Mouse (Mus musculus) embryonic fibroblast, embryonic 13.5 days (primary cell): ENCODE data around the gene Abcg5.

Experiments
- CTCF ChIP-seq: IDR thresholded peaks from 2 replicates; pipeline ENCODE4 v1.5.1; 2011; ENCODE audit warnings: mild to moderate bottlenecking, control low read depth, low read length, moderate library complexity, borderline replicate concordance; ENCODE audit not compliant: insufficient read depth
- POLR2A ChIP-seq: IDR thresholded peaks from 2 replicates; pipeline ENCODE4 v1.6.1; 2011; ENCODE audit warnings: low read depth, mild to moderate bottlenecking, control low read depth, low read length, moderate library complexity

GRCm38 (mm10) chr17:84658951-84659350 is 23.9 kb downstream of the Abcg5 start:
- TF ChIP-seq POLR2A = no peak
- TF ChIP-seq CTCF = no peak
